Mouse (Mus musculus) adrenal gland, postnatal 14 days (tissue): Measurements from ENCODE around the gene Rag2. TPM values are rescaled to one million over a fixed set of nuclear protein-coding genes. Genes with fewer than 3 reads are reported as not detected.

Source experiments
- DNase-seq: peaks from one replicate; pipeline ENCODE4 v3.0.0; 2021; ENCODE audit warnings: mixed read lengths
- long read RNA-seq, 2 experiments: library from polyadenylated mRNA; stranded (forward); transcript quantifications; one replicate each; pipeline ENCODE4 v2.0.0; 2021
- total RNA-seq: library from RNA; stranded (reverse); gene quantifications from 2 replicates; pipeline ENCODE4 v1.2.3, GENCODE M21; 2021

Gene Rag2
- total RNA-seq = 0.48 TPM in 1 of 2 replicates, not detected in the other
- long read RNA-seq, experiment 1 = 0 reads
- long read RNA-seq, experiment 2 = 0 reads

DNA sequence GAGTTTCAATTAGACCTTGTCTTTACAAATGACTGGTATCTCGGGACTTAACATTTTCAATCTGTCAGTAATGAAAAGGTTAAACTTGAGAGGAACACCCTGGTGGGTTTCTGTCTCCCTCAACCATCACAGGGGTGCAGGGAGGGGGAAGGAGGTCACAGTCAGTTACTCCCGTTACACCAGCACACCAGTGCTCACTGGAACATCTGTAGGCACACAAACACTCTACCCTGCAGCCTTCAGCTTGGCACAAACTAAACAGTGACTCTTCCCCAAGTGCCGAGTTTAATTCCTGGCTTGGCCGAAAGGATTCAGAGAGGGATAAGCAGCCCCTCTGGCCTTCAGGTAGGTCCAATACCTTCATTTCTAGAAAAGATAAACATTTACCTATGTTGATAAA lies at the start of gene Rag2:
Gene Rag2, plus strand, starts transcription at position 193 of the 400 bp plus-strand sequence.
- no peak for DNase-seq

GRCm38 (mm10) chr2:101577243-101577642 lies 47.3 kb upstream of the Rag2 start:
- DNase-seq = no peak

DNA sequence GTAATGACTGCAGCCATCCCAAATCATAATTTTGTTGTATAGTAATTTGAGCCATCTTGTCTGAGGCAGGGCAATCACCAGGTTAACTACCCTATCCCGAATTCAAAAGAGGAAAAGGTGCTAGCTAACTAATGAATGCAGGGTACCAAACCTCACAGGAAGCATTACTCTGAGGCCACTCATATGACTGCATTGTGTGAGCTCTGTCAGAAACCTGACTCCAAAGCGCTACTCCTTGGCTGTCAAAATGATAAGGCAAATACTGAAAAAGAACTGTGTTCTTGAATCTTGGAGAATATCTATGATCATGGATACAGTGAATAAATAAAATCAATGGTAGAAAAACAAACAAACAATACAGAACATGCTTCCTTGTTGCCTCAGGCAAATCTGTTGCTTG lies 44.5 kb upstream of the Rag2 start:
- no peak for DNase-seq

- DNase-seq = no peak
Measured at GRCm38 (mm10) chr2:101580428-101580827, 44.1 kb upstream of the Rag2 start.

DNA sequence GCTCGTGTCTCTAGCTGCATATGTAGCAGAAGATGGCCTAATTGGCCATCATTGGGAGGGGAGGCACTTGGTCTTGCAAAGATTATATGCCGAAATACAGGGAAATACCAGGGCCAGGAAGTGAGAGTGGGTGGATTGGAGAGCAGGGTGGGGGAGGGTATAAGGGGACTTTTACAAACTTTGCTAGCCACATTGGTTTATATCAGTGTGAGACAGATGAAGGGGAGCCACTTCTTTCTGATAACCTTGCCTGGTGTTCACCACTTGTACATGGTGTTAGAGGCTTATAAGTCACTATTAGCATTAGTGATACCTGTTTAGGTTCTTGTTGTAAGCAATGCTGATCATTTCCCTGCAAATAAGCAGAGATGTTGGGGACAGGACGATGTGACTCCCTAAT lies 43.5 kb upstream of the Rag2 start:
- no peak for DNase-seq

DNA sequence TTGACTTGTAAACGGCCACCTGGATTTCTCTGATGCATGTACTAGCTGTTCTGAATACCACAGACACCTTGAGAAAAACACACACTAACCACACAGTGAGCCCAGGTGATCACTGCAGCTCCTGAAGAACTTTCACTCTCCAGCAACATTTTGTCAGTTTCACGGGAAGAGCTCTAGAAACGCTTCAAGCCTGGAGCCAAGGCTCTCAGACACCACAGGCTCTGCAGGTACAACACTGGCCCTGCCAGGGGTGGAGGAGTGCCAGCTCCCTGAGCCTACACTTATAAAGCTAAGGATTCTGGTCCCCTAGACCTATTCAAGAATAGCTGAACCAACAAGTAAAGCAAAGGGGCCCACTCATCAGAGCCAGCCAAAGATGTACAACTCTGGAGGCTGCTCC lies 43.1 kb upstream of the Rag2 start:
- DNase-seq = no peak

DNA sequence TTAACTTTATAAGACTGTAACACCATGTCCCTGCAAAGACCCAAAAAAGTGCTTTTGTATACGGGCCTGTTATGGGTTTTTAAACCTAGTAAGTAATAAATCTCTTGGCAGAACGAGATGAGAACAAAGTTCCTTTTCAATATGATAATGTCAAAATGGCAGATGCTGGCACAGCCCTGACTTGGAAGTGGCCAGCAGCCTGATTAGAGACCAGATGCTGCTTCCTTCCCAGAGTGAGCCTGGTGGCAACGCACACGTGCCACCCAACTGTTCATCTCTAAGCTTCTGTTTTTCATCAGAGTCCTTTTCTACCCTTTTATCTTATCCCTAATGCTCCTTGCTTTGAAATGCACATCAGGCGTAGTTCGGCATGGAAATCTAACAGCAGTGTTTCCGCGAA lies 33.2 kb upstream of the Rag2 start:
- no peak for DNase-seq

GRCm38 (mm10) chr2:101592023-101592841 lies 32.3 kb upstream of the Rag2 start:
- DNase-seq = no peak

DNA sequence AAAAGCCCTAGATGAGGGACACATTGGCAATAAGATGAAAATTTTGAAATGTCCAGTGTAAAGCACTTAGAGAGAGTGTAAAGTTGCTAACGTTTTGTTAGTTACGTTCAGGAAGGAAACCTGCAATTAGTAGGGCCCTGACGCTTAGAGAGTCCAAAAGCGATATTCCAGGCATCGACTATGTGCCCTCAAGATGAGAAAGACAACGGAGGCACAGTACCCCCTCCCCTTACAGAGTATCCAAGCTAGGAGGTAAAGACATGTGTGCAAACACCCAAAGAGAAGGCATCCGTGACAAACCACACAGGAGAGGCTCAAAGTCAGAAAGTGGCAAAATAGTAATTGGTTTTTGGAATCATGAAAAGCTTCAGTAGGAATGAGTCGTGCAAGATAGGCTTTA lies 31.6 kb upstream of the Rag2 start:
- DNase-seq = no peak

DNA sequence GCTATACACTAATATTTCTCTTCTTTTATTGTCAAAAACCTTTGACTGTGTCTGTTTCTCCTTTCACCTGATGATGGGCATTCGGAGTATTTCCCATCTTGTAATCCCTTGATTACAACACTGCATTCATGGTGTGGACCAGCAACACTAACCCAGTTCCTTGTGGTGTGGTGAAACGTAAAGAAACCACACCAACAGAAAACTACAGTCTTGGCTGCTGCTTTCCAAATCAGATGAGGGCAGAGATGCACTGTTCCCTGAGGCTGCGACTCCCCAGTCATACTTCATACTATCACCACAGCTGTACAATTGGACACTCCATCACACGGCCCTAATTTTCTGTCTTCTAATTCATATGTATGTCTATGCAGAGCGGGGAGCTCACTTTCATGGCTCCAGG lies 29.8 kb upstream of the Rag2 start:
- no peak for DNase-seq

GRCm38 (mm10) chr2:101597186-101597585 lies 27.3 kb upstream of the Rag2 start:
- no peak for DNase-seq

DNA sequence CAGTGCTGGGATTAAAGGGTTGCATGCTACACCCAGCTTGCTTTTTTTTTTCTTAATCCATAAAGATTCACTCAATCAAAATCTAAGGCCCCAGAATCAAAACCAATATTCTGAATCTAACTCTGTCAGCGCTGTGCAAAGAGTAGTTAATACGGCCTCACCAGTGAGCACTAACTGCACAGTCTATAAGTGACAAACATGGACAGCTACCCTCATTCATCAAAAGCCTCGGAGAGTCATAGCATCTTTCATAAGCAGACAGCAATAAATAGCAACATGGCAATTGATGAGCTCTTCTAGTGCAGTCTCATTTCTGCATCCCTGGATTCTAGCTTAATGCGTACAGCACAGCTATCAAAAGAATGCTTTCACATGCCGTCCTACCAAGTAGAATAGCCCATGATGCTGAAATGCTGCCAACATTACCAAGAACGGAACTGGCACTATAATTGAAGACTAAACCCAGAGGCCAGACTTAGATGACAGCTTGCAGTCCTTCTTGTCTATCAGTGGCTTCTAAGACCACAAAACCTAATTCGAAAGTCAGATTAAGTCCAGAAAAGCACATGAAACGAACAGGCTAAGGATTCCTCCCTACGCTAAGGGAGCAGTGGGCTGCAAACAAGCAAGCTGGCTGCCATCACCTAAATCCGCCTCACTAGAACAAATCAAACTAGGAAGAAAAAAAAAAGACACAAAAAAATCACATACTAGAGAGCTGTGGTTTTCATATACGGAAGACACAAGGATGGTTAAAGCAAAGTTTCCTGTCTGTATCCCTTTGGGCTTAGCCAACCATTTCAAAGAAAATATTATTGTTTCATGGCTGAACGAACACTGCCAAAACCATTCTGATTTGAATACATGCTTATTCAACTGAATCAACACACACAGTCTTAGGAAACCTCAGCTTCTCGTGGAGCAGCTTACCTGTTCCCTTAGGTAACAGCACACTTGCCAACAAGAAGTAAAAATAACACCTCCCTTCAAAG lies 26.0 kb upstream of the Rag2 start:
- no peak for DNase-seq

- DNase-seq = peak; percentile 27
Measured at GRCm38 (mm10) chr2:101600703-101601102, 23.8 kb upstream of the Rag2 start.

GRCm38 (mm10) chr2:101603099-101603498 lies 21.4 kb upstream of the Rag2 start:
- no peak for DNase-seq

GRCm38 (mm10) chr2:101608232-101608894 lies 16.2 kb upstream of the Rag2 start:
- no peak for DNase-seq

- DNase-seq = no peak
Measured at GRCm38 (mm10) chr2:101610861-101611260, 13.7 kb upstream of the Rag2 start.

GRCm38 (mm10) chr2:101615464-101616305 lies 8.8 kb upstream of the Rag2 start:
- no peak for DNase-seq

GRCm38 (mm10) chr2:101618373-101618772 lies 6.1 kb upstream of the Rag2 start:
- no peak for DNase-seq

DNA sequence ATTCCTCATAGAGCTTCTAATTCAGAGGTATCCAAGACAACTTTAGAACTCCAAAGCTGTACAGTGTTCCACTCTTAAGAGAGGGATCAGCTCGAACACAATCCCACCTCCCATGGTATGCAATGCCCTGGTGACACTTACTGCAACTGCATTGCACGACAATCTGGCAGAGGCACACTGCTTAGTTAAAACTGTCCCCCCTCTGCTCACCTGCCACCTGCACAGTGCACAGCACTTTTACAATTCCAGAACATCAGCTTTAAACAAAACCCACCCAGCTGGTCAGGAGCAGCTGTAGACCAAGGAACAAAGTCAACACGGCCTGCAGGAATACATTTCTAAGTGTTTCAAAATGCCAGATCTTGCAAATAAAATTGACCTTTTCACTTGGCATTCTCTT lies 3.6 kb upstream of the Rag2 start:
- no peak for DNase-seq

GRCm38 (mm10) chr2:101621611-101622010 lies 2.9 kb upstream of the Rag2 start:
- DNase-seq = no peak

DNA sequence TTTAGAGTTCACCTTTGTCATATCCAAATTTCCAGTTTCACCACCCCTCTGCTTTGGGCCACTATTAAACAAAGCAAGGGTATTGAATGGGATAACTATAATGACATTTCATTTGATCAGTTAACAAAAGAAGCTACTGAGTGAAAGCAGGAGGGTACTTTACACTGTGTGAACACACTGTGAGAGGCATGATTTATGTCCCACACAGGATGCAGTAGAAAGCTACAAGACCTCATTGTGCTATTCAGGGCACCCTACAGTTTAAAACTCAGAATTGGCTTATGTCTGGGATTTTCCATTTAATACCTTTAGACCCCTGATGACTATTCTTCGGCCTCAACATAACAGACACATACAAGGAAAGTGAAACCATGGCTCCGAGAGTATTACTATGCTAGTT lies 1.5 kb upstream of the Rag2 start:
- DNase-seq = no peak

DNA sequence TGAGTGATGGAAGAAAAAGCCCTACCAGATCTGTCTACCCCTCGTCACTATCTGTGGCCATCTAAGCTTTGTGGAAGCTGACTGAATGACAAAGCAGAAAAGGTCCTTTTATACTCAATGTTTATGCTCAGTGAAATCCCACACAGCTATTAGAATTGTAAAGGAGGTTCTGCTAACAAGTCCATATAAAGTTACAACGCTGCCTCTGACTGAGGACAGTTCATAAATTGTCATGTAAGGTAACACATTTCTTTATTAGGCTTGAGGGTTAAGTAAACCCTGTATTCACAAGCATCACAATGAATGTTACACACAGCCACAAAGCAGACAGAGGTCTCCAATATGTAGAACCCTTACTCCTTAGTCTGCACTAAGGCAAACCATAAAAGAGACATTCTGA lies 507 bp upstream of the Rag2 start:
- DNase-seq = no peak
